Mouse (Mus musculus): ENCODE results near the gene Phkg1. TPM values are rescaled to one million over a fixed set of nuclear protein-coding genes. Genes with fewer than 3 reads are reported as not detected.
A peak's percentile ranks its signal among the peaks of the same experiment; 100 is the strongest.
"Not testable (repeated sequence)": the region's sequence is repeated elsewhere in the genome, so short reads cannot be mapped to it uniquely, and the experiment has no call there.

The Phkg1 gene
- total RNA-seq (2021) = 10 to 100 TPM; 14.3 to 14.7 TPM
- long read RNA-seq, experiment 1, partial matches to known transcripts = 2 of 9 reads
- long read RNA-seq, experiment 1, other reads (novel, unspliced or antisense) = 2 of 9 reads
- long read RNA-seq, experiment 2, partial matches to known transcripts = 0 of 8 reads
- long read RNA-seq, experiment 2, other reads (novel, unspliced or antisense) = 4 of 8 reads

- DNase-seq = no peak
These were observed at the start of gene Phkg1 for GRCm38 (mm10) chr5:129898449-129898848. Gene Phkg1, minus strand, starts transcription at chr5:129898549.

DNA sequence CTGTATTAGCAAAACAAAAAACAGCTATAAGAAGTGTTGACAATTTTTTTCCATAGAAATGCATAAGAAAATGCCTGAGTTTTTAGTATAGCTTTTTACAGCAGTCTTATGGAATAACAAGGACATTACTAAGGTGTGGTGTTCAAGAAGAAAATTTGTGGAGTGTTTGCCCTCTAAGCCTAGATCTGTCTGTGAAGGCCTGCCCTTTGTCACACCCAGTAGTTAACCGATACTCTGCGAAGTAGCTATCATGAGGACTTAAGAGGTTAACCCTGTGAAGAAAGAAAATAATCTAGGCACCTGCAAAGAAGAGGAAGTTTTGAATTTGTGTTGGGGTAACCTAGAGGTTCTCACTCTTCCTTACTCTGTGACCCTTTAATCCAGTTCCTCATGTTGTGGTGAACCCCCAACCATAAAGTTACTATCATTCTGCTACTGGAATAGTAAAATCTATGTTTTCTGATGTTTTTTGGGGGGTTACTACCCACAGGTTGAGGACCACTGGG, 49.2 kb upstream of the Phkg1 start:
- DNase-seq = no peak

- no peak for DNase-seq
These were observed 45.1 kb upstream of the Phkg1 start for GRCm38 (mm10) chr5:129943402-129943801.

DNA sequence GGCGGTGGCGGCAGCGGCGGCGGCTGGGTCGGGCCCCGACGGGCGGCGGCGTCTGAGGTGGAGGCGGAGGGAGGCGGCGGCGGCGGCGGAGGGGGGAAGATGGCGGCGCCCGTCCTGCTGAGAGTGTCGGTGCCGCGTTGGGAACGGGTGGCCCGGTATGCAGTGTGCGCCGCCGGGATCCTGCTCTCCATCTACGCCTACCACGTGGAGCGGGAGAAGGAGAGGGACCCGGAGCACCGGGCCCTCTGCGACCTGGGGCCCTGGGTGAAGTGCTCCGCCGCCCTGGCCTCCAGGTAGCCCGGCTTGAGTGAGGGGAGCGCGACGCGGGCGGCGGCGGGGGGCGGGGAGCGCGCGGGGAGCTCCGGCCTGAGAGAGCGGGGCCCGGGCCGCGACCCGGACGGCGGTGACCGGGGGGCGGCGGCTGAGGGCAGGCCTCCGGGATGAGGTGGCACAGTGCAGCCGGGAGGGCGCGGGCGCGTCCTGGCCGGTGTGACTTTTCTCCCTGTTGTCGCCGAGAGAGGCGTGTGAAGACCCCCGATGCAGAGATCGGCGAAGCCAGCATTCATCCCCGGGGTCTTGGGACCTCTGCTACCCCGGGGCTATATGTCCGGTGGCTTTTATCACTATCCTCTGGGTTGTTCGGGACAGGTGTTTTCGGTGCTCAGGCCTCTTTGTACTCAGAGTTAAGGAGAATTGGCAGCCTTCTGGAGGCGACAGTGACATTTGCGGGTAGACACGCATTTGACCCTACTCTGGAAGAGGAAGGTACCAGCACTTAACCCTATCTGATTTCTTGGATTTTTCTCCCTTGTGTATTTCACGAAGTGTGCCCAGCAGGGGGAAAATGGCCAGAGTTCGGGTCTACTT, 44.0 kb upstream of the Phkg1 start:
- peak; percentile 31 to 41 for DNase-seq

DNA sequence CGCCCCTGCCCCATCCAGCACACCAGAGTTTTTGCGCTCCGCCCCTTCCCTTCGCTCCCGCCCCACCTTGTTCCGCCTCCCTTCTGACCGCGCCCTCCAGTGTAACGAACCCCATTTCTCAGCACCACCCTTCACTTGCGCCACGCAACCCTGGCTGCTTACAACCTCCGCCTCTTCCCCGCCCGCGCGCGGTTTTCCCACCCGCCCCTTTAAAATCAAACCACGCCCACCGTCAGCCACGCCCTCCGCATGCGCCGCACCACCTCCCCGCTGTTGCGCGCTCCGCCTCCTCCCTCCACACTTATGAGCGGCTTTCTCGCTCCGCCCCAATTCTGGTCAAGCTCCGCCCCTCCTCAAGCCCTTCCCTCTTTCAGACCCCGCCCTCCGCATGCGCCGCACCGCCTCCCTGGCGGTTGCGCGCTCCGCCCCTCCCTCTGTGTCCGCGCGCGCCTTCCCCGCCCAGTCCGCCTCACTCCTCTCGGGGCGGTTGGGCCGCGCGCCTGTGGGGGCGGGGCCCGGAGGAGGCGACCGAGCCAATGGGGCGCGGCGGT, 43.2 kb upstream of the Phkg1 start, which contains the start of gene Vkorc1l1:
Vkorc1l1 (plus strand) TSS at position 476 of the 551 bp plus-strand sequence.
- peak; percentile 99 for DNase-seq

GRCm38 (mm10) chr5:129940736-129941494, 42.6 kb upstream of the Phkg1 start:
- no peak for DNase-seq

DNA sequence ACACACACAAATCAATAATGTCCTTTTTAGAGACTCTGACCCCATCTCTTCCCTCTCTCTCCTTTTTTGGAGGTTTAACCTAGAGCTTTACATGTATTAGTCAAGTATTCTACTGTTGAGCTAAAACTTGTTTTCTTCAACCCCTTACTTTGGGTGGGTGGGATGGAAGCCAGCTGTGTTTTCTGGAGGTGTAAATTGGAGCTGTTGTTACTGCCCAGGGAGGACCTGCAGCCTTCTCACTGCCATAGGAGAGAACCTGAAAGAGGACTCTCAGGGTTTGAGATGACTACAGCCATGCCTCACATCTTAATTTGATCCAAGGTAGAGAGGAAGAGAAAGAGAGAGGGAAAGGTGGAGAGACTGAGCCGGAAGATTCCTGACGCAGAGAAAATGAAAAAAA, 41.9 kb upstream of the Phkg1 start:
- DNase-seq = no peak

- DNase-seq = no peak
These were observed 38.6 kb upstream of the Phkg1 start for GRCm38 (mm10) chr5:129936941-129937340.

- DNase-seq = no peak
These were observed 31.8 kb upstream of the Phkg1 start for GRCm38 (mm10) chr5:129929924-129930855.

GRCm38 (mm10) chr5:129925933-129926332, 27.6 kb upstream of the Phkg1 start:
- no peak for DNase-seq

DNA sequence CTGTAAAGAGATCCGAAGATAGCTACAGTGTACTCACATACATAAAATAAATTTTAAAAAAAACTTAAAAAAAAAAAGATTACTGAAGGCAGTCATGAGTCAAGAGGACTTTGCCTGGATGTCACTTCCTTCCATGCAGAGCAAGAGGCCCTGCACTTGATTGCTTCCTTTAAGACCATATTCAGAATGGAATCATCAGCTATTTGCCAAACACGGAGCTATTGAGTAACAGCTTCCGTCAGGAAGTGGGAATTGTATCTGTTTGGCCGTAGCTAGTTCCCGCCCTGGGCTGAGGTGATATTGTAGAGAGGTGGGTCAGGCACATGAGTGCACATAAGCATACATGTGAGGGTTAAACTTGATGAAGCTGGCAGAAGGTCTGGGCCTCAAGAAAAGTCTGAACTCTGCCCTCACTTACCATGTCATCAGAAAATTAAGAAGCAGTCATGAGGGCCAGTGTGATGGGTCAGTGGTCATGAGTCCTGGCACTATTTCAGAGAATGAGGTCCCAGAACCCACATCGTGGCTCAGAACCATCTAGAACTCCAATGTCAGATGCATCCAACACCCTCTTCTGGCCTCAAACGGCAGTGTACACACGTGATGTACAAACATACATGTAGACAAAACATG, 26.6 kb upstream of the Phkg1 start:
- no peak for DNase-seq

- DNase-seq = no peak
These were observed 23.6 kb upstream of the Phkg1 start for GRCm38 (mm10) chr5:129921972-129922371.

- no peak for DNase-seq
These were observed 21.0 kb upstream of the Phkg1 start for GRCm38 (mm10) chr5:129919320-129919719.

DNA sequence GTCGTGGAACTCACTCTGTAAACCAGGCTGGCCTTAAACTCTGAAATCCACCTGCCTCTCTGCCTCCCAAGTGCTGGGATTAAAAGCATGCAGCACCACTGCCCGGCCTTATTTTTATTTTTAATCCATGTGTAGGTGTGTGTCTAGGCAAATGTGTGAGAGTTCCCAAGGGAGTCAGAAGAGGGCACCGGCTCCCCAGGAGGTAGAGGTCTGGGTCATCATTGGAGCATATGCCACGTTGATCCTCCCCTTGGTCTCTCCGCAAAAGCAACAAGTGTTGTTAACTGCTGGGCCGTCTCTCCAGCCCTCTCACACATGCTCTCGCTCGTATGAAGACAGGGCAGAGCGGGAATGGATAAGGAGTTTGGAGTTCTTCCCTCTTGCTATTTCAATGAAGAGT, 20.4 kb upstream of the Phkg1 start:
- DNase-seq = no peak

- no peak for DNase-seq
These were observed 19.8 kb upstream of the Phkg1 start for GRCm38 (mm10) chr5:129918065-129918651.

DNA sequence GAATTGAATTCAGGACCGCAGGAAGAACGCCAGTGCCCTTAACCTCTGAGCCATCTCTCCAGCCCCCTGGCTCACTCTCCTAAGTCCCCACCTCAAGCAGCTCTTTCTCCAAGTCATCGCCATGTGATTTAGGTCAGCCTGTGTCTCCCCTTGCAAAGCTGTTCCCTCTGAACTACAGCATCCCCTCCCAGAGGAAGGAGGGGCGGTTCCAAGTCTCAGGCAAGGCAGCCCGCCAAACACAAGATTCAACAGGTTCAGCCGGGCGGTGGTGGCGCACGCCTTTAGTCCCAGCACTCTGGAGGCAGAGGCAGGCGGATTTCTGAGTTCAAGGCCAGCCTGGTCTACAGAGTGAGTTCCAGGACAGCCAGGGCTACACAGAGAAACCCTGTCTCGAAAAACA, 17.1 kb upstream of the Phkg1 start:
- not testable (repeated sequence) for DNase-seq

- peak; percentile 16 to 28 for DNase-seq
These were observed 15.7 kb upstream of the Phkg1 start for GRCm38 (mm10) chr5:129914024-129914423.

DNA sequence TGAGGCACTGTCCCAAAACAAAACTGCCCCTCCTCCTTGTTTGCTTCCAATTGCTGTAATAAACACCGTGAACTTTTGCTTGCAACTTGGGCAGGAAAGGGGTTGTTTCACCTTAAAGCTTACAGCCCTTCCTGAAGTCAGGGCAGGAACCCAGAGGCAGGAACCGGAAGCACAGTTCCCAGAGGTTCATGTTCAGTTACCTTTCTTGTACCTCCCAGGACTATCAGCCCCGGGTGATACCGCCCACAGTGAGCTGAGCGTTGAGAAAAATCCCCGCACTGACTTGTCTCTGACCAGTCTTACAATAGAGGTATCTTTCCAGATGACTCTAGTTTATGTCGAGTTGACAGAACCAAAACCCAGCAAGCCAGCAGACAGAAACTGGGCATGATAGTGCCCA, 11.2 kb upstream of the Phkg1 start:
- DNase-seq = no peak

GRCm38 (mm10) chr5:129909147-129909546, 10.8 kb upstream of the Phkg1 start:
- DNase-seq = no peak
